Mouse (Mus musculus): ENCODE results near the gene Slc35b4. TPM values are rescaled to one million over a fixed set of nuclear protein-coding genes. Genes with fewer than 3 reads are reported as not detected.

The Slc35b4 gene
- 10 to 100 TPM; 54.7 to 64.1 TPM for total RNA-seq (2021)

DNA sequence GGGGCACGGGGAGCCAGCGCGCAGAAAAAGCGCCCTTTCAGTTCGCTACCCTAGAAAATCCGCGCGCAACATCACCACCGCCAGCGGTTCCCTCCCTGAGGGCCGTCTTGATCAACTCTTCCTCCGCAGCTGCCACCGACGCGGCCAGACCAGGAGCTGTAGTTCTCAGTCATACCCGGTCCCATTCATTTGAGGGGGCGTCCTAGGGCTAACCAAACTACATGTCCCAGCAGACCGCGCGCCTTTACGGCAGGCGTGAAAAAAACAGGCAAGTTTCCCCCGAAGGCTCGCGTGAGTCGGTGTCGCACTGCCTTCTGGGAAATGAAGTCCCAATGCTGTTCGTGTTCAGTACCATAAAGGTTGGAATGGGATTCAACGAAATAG lies at the start of gene Slc35b4:
Gene Slc35b4, minus strand, starts transcription at position 248 of the 384 bp plus-strand sequence.
- intact Hi-C loops (cut with DNase I), result no loop called here
- peak; percentile 95 to 98 for DNase-seq (ENCODE audit: low spot score in 2 of 2)

GRCm38 (mm10) chr6:34225004-34225599 lies 48.2 kb upstream of the Slc35b4 start:
- intact Hi-C loops (cut with DNase I), result no loop called here
- DNase-seq (ENCODE audit: low spot score in 2 of 2), result no peak

DNA sequence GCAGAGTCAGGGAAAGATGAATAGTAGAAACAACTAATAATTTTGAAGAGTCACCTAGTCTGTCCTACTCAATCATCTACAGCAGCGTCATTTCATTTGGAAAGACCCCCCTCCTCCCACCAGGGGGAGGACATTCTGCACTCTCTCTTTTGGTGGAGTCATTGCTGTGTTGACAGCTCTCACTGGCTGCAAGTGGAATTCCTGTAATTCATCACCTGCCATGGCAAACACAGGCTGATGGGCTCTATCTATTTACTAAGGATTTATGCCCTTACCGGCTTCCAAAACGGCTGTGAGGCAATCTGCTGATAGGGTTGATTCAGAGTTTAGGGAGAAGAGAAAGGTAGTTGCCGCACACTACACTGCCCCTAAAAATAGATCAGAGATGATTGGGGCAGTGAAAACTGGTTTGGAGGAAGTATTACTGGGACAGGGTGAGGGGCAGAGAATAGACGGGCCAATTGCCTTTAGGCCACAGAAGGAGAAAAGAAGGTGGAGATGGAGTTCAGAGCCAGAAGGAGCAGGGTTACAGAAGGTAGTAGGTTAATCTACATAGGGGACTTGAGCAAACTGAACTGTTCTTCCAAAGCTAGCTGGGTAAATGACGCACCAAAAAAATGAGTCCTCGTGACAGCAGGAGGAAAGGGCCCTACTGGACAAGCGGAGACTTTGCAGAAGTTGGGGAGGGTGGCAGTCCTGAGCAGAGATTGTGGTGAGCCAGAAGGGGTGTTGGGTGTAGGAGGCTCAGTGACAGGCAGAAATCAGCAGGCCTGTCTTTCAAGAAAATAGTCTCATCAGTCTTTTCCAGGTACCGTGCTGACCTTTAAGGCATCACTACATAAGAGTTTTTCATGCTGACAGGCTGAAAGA lies 39.8 kb upstream of the Slc35b4 start:
- no peak for DNase-seq (ENCODE audit: low spot score in 2 of 2)
- intact Hi-C loops (cut with DNase I), result no loop called here

- intact Hi-C loops (cut with DNase I), result loop anchor here (2.0 to 10.0 kb wide), 3 partner anchors 25 to 239 kb away; no protein-coding TSS in a partner anchor
Observed at GRCm38 (mm10) chr6:34205754-34206153, 28.8 kb upstream of the Slc35b4 start.

GRCm38 (mm10) chr6:34204971-34205572 lies 28.2 kb upstream of the Slc35b4 start:
- intact Hi-C loops (cut with DNase I), result loop anchor here (2.0 to 10.0 kb wide), 3 partner anchors 26 to 240 kb away; no protein-coding TSS in a partner anchor
- DNase-seq (ENCODE audit: low spot score in 2 of 2), result peak; percentile 26 to 43

More at GRCm38 (mm10) chr6:34205754-34206153, 28.8 kb upstream of the Slc35b4 start:
- no peak for DNase-seq (ENCODE audit: low spot score in 2 of 2)

GRCm38 (mm10) chr6:34203503-34203902 lies 26.6 kb upstream of the Slc35b4 start:
- no peak for DNase-seq (ENCODE audit: low spot score in 2 of 2)
- intact Hi-C loops (cut with DNase I), result loop anchor here (10.0 kb wide), 1 partner anchor 241 kb away; no protein-coding TSS in a partner anchor

DNA sequence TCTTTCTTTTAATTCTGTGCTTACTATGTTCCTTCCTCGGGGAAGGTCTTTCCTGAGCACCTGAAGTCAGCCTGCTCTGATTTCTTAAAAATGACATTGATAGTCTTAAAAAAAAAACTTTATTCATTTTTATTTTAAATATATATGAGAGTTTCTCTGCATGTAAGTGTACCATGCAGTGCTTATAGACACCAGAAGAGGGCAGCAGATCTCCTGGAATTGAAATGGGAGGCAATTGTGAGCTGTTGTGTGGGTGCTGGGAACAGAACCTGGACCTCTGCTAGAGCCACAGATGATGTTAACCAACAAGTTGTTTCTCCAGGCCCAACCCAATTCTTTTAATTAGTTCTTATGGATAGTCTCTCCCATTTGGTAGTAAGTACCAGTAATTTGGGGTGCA lies 18.1 kb upstream of the Slc35b4 start:
- intact Hi-C loops (cut with DNase I), result loop anchor here (5.0 kb wide), 1 partner anchor 118 kb away; no protein-coding TSS in a partner anchor
- DNase-seq (ENCODE audit: low spot score in 2 of 2), result no peak

GRCm38 (mm10) chr6:34193708-34194475 lies 17.0 kb upstream of the Slc35b4 start:
- intact Hi-C loops (cut with DNase I), result loop anchor here (5.0 kb wide), 1 partner anchor 117 kb away; no protein-coding TSS in a partner anchor
- peak; percentile 51 to 70 for DNase-seq (ENCODE audit: low spot score in 2 of 2)

GRCm38 (mm10) chr6:34191401-34191800 lies 14.5 kb upstream of the Slc35b4 start:
- intact Hi-C loops (cut with DNase I), result loop anchor here (5.0 kb wide), 1 partner anchor 114 kb away; no protein-coding TSS in a partner anchor
- no peak for DNase-seq (ENCODE audit: low spot score in 2 of 2)

DNA sequence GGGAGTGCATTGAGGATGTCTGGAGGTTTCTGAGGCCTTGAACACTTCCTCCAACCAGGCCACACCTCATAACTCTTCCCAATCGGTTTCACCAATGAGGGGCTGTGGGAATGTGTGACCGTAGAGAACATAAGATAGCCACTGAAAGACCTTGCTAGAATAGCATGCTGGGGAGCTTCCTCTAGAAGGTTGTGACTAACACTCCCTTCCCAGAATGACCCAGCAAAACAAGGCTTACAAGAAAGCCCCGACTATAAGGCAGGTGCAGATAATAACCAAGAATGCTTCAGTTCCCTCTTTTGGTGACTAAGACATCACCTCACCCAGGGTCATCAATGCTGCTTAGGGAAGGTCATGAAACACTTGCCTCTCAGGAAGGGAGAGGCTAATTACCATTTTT lies 12.6 kb upstream of the Slc35b4 start:
- no peak for DNase-seq (ENCODE audit: low spot score in 2 of 2)
- intact Hi-C loops (cut with DNase I), result no loop called here

GRCm38 (mm10) chr6:34187986-34188599 lies 11.2 kb upstream of the Slc35b4 start:
- intact Hi-C loops (cut with DNase I), result no loop called here
- no peak for DNase-seq (ENCODE audit: low spot score in 2 of 2)

- intact Hi-C loops (cut with DNase I), result no loop called here
- DNase-seq (ENCODE audit: low spot score in 2 of 2), result no peak
Observed at GRCm38 (mm10) chr6:34187273-34187863, 10.5 kb upstream of the Slc35b4 start.

DNA sequence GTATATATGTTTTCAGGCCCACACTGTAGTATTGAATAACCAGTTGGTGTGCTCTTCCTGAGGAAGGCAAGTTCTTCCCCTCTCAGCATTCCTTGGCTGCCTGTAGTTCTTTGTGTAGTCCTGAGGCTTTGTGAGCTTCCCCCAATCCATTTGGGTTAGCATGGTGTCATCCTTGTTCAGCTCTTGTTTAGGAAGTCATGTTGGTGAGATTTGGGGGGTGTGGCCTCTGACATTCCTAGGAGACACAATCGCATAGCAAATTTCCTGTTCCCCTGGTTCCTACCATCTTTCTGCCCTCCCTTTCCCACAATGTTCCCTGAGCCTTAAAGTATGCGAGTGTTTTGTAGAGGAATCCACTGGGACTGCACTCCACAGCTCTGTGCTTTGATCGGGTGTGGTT lies 6.4 kb upstream of the Slc35b4 start:
- no peak for DNase-seq (ENCODE audit: low spot score in 2 of 2)
- intact Hi-C loops (cut with DNase I), result no loop called here

DNA sequence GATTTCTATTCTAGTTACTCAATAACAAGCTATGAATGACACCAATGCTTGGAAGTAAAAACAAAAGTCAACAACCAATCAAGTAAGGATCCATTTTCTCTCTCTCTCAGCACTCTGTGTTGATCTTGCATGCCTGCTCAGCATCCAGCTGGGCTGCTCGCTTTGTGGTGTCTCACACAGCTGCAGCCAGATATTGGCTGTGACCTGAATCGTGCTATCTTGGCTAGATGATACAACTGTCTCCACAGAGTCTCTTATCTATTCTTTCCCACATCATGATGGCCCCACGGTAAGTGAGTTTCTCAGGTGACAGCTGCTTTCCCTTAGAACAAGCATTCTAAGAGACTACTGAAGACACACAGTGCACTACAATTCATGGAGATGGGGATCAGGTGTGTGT lies 5.0 kb upstream of the Slc35b4 start:
- no peak for DNase-seq (ENCODE audit: low spot score in 2 of 2)
- intact Hi-C loops (cut with DNase I), result no loop called here

- intact Hi-C loops (cut with DNase I), result no loop called here
- DNase-seq (ENCODE audit: low spot score in 2 of 2), result no peak
Observed at GRCm38 (mm10) chr6:34179911-34180310, 3.0 kb upstream of the Slc35b4 start.

DNA sequence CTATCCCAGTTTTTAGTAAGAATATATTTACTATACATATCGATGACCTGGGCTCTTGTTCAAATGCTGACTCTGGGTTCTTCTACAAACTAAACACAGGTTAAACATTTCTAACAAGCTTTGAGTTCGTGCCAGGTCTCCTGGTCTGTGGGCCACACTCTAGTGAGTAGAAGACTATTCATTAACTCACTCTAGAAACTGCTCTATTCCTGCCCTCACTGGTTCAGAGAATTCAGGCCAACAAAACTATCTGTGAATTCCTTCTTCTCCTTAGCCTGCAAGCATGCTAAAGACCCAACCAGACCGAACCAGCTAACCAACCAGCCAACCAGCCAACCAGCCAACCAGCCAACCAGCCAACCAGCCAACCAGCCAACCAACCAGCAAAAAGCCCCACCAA lies 2.1 kb upstream of the Slc35b4 start:
- DNase-seq (ENCODE audit: low spot score in 2 of 2), result no peak
- intact Hi-C loops (cut with DNase I), result no loop called here

GRCm38 (mm10) chr6:34176111-34176863 lies 624 bp downstream of the Slc35b4 start:
- no peak for DNase-seq (ENCODE audit: low spot score in 2 of 2)
- intact Hi-C loops (cut with DNase I), result no loop called here

DNA sequence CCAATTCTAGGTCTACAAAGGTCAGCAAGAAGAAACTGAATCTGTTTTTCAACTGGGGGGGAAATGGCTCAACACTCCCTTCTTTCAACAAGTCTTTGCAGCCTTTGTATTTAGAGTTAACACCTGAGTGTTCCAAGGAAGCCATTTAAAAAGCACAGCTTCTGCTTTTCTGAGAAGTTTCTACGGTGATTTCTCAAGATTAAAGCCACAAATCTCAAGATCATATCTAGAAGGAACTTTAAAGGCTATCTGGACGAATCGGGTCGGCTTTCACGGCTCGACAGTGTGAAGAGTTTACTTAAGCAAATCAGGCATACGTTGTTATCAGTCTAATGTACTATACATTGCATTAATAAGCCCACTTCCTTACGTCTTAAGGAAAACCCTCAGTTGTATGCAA lies 2.2 kb downstream of the Slc35b4 start:
- DNase-seq (ENCODE audit: low spot score in 2 of 2), result no peak
- intact Hi-C loops (cut with DNase I), result no loop called here

Data from left cerebral cortex, postnatal 25 days (tissue).